Mouse (Mus musculus) C2C12 (cell line): ENCODE measurements around the gene Znrf3.

Experiments used
- CEBPB ChIP-seq: IDR thresholded peaks from one replicate; pipeline ENCODE4 v1.6.1; 2011; ENCODE audit warnings: low read depth, mild to moderate bottlenecking, control low read depth, moderate library complexity
- CTCF ChIP-seq: IDR thresholded peaks from one replicate; pipeline ENCODE4 v1.5.1; 2011; ENCODE audit not compliant: control insufficient read depth, insufficient read depth, insufficient read length
- MYOD1 ChIP-seq: IDR thresholded peaks from one replicate; pipeline ENCODE4 v1.6.1; 2011; ENCODE audit warnings: low read depth; ENCODE audit not compliant: control insufficient read depth, insufficient read length
- MYOG ChIP-seq: IDR thresholded peaks from one replicate; pipeline ENCODE4 v1.6.1; 2011; ENCODE audit not compliant: control insufficient read depth, insufficient read length; ENCODE audit errors: extremely low read depth

GRCm38 (mm10) chr11:5248200-5248599 lies 196.4 kb downstream of the Znrf3 start:
- no peak for TF ChIP-seq CTCF
- TF ChIP-seq MYOD1, result no peak
- TF ChIP-seq CEBPB, result no peak
- no peak for TF ChIP-seq MYOG
